Mouse (Mus musculus) urinary bladder, postnatal 10 days (tissue): Measurements from ENCODE around the gene Mybphl.
A peak's percentile ranks its signal among the peaks of the same experiment; 100 is the strongest.

Source experiments
- DNase-seq: peaks from one replicate; pipeline ENCODE4 v3.0.0; 2022; ENCODE audit warnings: low spot score

Gene Mybphl

GRCm38 (mm10) chr3:108372691-108373090 lies 8.0 kb downstream of the Mybphl start:
- no peak for DNase-seq

GRCm38 (mm10) chr3:108378875-108379663 lies 14.4 kb downstream of the Mybphl start:
- DNase-seq, result no peak

GRCm38 (mm10) chr3:108380695-108381094 lies 16.0 kb downstream of the Mybphl start:
- no peak for DNase-seq

GRCm38 (mm10) chr3:108381945-108382875 lies 17.5 kb downstream of the Mybphl start:
- no peak for DNase-seq

GRCm38 (mm10) chr3:108383485-108384354 lies 19.0 kb downstream of the Mybphl start, which contains the start of gene Psrc1:
Gene Psrc1 (plus strand): TSS chr3:108383839.
- DNase-seq, result no peak

GRCm38 (mm10) chr3:108384425-108384824 lies 19.7 kb downstream of the Mybphl start:
- DNase-seq, result no peak

- DNase-seq, result no peak
Observed at GRCm38 (mm10) chr3:108386186-108386585, 21.5 kb downstream of the Mybphl start.

- peak; percentile 93 for DNase-seq
Observed at GRCm38 (mm10) chr3:108389111-108389545, 24.4 kb downstream of the Mybphl start.

- DNase-seq, result no peak
Observed at GRCm38 (mm10) chr3:108392299-108392698, 27.6 kb downstream of the Mybphl start.

- DNase-seq, result no peak
Observed at GRCm38 (mm10) chr3:108392793-108393192, 28.1 kb downstream of the Mybphl start.

- DNase-seq, result no peak
Observed at GRCm38 (mm10) chr3:108398281-108398680, 33.6 kb downstream of the Mybphl start.

- DNase-seq, result no peak
Observed at GRCm38 (mm10) chr3:108400442-108400841, 35.7 kb downstream of the Mybphl start.

GRCm38 (mm10) chr3:108401692-108402527 lies 37.2 kb downstream of the Mybphl start:
- DNase-seq, result peak; percentile 78

GRCm38 (mm10) chr3:108402528-108402920 lies 37.8 kb downstream of the Mybphl start:
- no peak for DNase-seq

- no peak for DNase-seq
Observed at GRCm38 (mm10) chr3:108405536-108406305, 41.0 kb downstream of the Mybphl start.

GRCm38 (mm10) chr3:108406306-108406885 lies 41.7 kb downstream of the Mybphl start:
- DNase-seq, result no peak

- DNase-seq, result no peak
Observed at GRCm38 (mm10) chr3:108408517-108409008, 43.9 kb downstream of the Mybphl start.

- no peak for DNase-seq
Observed at GRCm38 (mm10) chr3:108409656-108410358, 45.1 kb downstream of the Mybphl start.

GRCm38 (mm10) chr3:108410359-108410714 lies 45.6 kb downstream of the Mybphl start:
- DNase-seq, result no peak
